Mouse (Mus musculus): ENCODE data around the gene Plppr5.

GRCm38 (mm10) chr3:117602404-117602803 is 27.8 kb downstream of the Plppr5 start:
- TF ChIP-seq POLR2A (IDR thresholded peaks at IDR 0.05; ENCODE audit: control insufficient read depth, low read depth, low read length) = no peak
- TF ChIP-seq CTCF (IDR thresholded peaks at IDR 0.05; ENCODE audit: control insufficient read depth, insufficient read depth, insufficient replicate concordance, low read depth, low read length) = no peak

Data from testis, adult 2 months (tissue).